Mouse (Mus musculus): Measurements from ENCODE around the gene Napsa.

Gene Napsa

GRCm38 (mm10) chr7:44596996-44597538 is 24.9 kb downstream of the Napsa start:
- DNase-seq (ENCODE audit: low spot score in 2 of 2) = no peak

- no peak for DNase-seq (ENCODE audit: low spot score in 2 of 2)
Observed at GRCm38 (mm10) chr7:44597666-44598065, 25.5 kb downstream of the Napsa start.

- no peak for DNase-seq (ENCODE audit: low spot score in 2 of 2)
Observed at GRCm38 (mm10) chr7:44598336-44598735, 26.2 kb downstream of the Napsa start.

GRCm38 (mm10) chr7:44600691-44601262 is 28.6 kb downstream of the Napsa start:
- no peak for DNase-seq (ENCODE audit: low spot score in 2 of 2)

GRCm38 (mm10) chr7:44601646-44602045 is 29.5 kb downstream of the Napsa start:
- DNase-seq (ENCODE audit: low spot score in 2 of 2) = no peak

- no peak for DNase-seq (ENCODE audit: low spot score in 2 of 2)
Observed at GRCm38 (mm10) chr7:44602443-44602842, 30.3 kb downstream of the Napsa start.

- DNase-seq (ENCODE audit: low spot score in 2 of 2) = no peak
Observed at GRCm38 (mm10) chr7:44603186-44603855, 31.1 kb downstream of the Napsa start.

GRCm38 (mm10) chr7:44604139-44604606 is 32.0 kb downstream of the Napsa start:
- no peak for DNase-seq (ENCODE audit: low spot score in 2 of 2)

GRCm38 (mm10) chr7:44604619-44605018 is 32.4 kb downstream of the Napsa start:
- no peak for DNase-seq (ENCODE audit: low spot score in 2 of 2)

- no peak for DNase-seq (ENCODE audit: low spot score in 2 of 2)
Observed at GRCm38 (mm10) chr7:44605436-44605835, 33.3 kb downstream of the Napsa start.

GRCm38 (mm10) chr7:44606171-44606901 is 34.2 kb downstream of the Napsa start:
- no peak for DNase-seq (ENCODE audit: low spot score in 2 of 2)

GRCm38 (mm10) chr7:44612192-44612591 is 40.0 kb downstream of the Napsa start:
- no peak for DNase-seq (ENCODE audit: low spot score in 2 of 2)

- no peak for DNase-seq (ENCODE audit: low spot score in 2 of 2)
Observed at GRCm38 (mm10) chr7:44614041-44614688, 42.0 kb downstream of the Napsa start.

GRCm38 (mm10) chr7:44615309-44615708 is 43.1 kb downstream of the Napsa start:
- no peak for DNase-seq (ENCODE audit: low spot score in 2 of 2)

- no peak for DNase-seq (ENCODE audit: low spot score in 2 of 2)
Observed at GRCm38 (mm10) chr7:44615987-44616386, 43.8 kb downstream of the Napsa start.

GRCm38 (mm10) chr7:44617059-44617458 is 44.9 kb downstream of the Napsa start:
- DNase-seq (ENCODE audit: low spot score in 2 of 2) = no peak

- no peak for DNase-seq (ENCODE audit: low spot score in 2 of 2)
Observed at GRCm38 (mm10) chr7:44623714-44624542, 51.7 kb downstream of the Napsa start.

- no peak for DNase-seq (ENCODE audit: low spot score in 2 of 2)
Observed at GRCm38 (mm10) chr7:44624543-44624826, 52.3 kb downstream of the Napsa start.

GRCm38 (mm10) chr7:44624828-44625227 is 52.6 kb downstream of the Napsa start:
- no peak for DNase-seq (ENCODE audit: low spot score in 2 of 2)

- DNase-seq (ENCODE audit: low spot score in 2 of 2) = no peak
Observed at GRCm38 (mm10) chr7:44625241-44626067, 53.3 kb downstream of the Napsa start.

GRCm38 (mm10) chr7:44626068-44626385 is 53.8 kb downstream of the Napsa start:
- no peak for DNase-seq (ENCODE audit: low spot score in 2 of 2)

Measured in natural killer cell, adult 2 months (primary cell).